Mouse (Mus musculus) embryonic facial prominence, embryonic 14.5 days (tissue): ENCODE data around the gene Plpp1. TPM values are rescaled to one million over a fixed set of nuclear protein-coding genes. Genes with fewer than 3 reads are reported as not detected.
A peak's percentile ranks its signal among the peaks of the same experiment; 100 is the strongest.

Experiments
- ATAC-seq: fragments of 200-750 bp; cut with Nextera tagmentation; 2 replicates; pipeline ENCODE4 v1.8.0; 2017; ENCODE audit warnings: low read depth, moderate number of reproducible peaks, moderate TSS enrichment
- DNase-seq: peaks from one replicate; pipeline ENCODE4 v3.0.0-alpha.2; 2015; ENCODE audit warnings: low spot score
- H3K27ac ChIP-seq: fragments of 300-500 bp; sonication (generic); replicated peaks from 2 replicates; pipeline ENCODE4 v1.5.1; 2014; ENCODE audit warnings: low read depth, mild to moderate bottlenecking, low read length, moderate library complexity
- H3K27me3 ChIP-seq: fragments of 300-500 bp; sonication (generic); replicated peaks from 2 replicates; pipeline ENCODE4 v1.6.1; 2014; ENCODE audit warnings: low read length; ENCODE audit not compliant: control insufficient read depth, insufficient read depth
- H3K36me3 ChIP-seq: fragments of 300-500 bp; sonication (generic); 2 replicates; pipeline ENCODE4 v1.6.1; 2014; ENCODE audit warnings: low read length, mixed read lengths; ENCODE audit not compliant: control insufficient read depth, insufficient read depth
- H3K4me1 ChIP-seq: fragments of 300-500 bp; sonication (generic); 2 replicates; pipeline ENCODE4 v1.6.1; 2014; ENCODE audit warnings: antibody characterized with exemption, low read length; ENCODE audit not compliant: control insufficient read depth, insufficient read depth
- H3K4me2 ChIP-seq: fragments of 300-500 bp; sonication (generic); 2 replicates; pipeline ENCODE4 v1.6.1; 2014; ENCODE audit warnings: low read depth, mild to moderate bottlenecking, low read length, moderate library complexity, mixed read lengths
- H3K4me3 ChIP-seq: fragments of 300-500 bp; sonication (generic); 2 replicates; pipeline ENCODE4 v1.5.1; 2014; ENCODE audit warnings: low read depth, mild to moderate bottlenecking, low read length
- H3K9ac ChIP-seq: fragments of 300-500 bp; sonication (generic); 2 replicates; pipeline ENCODE4 v1.6.1; 2014; ENCODE audit warnings: low read depth, mild to moderate bottlenecking, low read length, moderate library complexity, mixed read lengths
- H3K9me3 ChIP-seq: fragments of 300-500 bp; sonication (generic); 2 replicates; pipeline ENCODE4 v1.6.1; 2016; ENCODE audit warnings: low read length; ENCODE audit not compliant: control insufficient read depth
- WGBS: fragments of 180-500 bp; shearing (Covaris S2); extraction: QIAGEN DNeasy Blood & Tissue Kit; methylation state at CpG from one replicate; pipeline ENCODE4 v1.1.7; 2014; 5-methylcytosine and 5-hydroxymethylcytosine counted together
- polyA plus RNA-seq: library from polyadenylated mRNA; unstranded; fragments of >200 nt; fragmentation: Nextera tagmentation; extraction: Ambion mirVana; gene quantifications from 2 replicates; pipeline ENCODE4 v1.2.1, GENCODE M21; 2014

Plpp1 gene
- polyA plus RNA-seq, 1 experiment from 2014 or later: 64.6 TPM

GRCm38 (mm10) chr13:112845931-112846330 lies 45.3 kb downstream of the Plpp1 start:
- H3K27me3 ChIP-seq: no peaks in the 10 kb centered on the region
- H3K4me1 ChIP-seq: no peaks in the 10 kb centered on the region
- no peak overlapping the region for H3K9ac ChIP-seq
- H3K36me3 ChIP-seq: peaks cover 15% of the 10 kb centered on the region; the same call in 1 of the 2 replicates
- H3K9me3 ChIP-seq: 0 out of 2 replicates have a peak, but pooled peaks cover 5% of the 10 kb centered on the region
- WGBS: 99% methylated on average over 3 of the region's 3 CpGs
- ATAC-seq (no peak), DNase-seq (no peak)
- H3K4me2 ChIP-seq: no peak overlapping the region
- no peak overlapping the region for H3K27ac ChIP-seq
- H3K4me3 ChIP-seq: no peak overlapping the region

DNA sequence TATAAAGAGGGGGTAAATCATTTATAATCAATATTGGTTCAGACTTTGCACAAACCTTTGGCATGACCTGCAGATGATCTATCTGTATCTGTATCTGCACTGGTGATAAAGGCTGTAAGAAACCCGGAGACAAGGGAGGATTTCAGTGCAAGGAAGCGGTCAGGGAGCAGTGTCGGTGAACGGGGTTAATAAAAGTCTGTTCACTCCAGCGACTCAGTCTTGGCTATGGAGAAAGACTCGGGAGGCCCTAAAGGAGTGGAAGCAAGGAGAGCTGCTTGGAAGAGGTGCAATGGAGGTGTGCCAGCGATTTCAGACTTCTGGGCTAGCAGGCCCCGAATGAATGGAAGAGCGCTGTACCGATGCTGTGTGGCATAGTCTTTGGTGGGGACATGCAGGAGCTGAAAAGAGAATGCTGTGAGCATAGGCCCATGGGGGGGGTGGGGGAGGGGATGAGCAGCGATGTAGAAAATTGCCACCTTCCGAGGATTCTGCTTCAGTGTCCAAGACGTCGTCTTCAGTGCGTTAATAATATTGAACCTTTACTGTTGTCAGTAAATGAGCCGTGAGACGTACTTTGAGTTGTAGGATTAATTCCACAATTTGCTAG lies 53.2 kb downstream of the Plpp1 start:
- WGBS: 82% methylated on average over 17 of the region's 17 CpGs
- no peak overlapping the region for H3K9ac ChIP-seq

DNA sequence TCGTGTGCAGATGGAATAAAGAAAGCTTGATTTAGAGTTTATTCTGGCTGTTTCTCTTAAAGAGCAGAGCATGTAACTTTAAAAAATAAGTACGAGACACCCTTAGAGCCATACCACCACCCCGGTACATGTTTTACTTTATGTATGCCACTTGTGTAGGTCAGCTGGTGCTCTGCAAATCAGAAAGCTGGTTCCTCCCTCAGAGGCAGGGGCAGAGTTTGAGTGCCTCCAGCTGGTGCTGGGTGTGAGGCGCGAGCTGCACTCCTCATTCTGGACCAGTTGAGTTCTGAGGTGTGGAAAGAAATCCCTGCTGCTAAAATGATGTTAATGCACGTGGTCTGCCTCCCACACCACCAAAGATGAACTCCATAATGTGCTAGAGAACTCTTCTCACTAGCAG lies 53.8 kb downstream of the Plpp1 start:
- DNase-seq: no peak

More for the DNA sequence above, 53.2 kb downstream of the Plpp1 start:
- Histone ChIP-seq H3K27me3 (no peaks in the 10 kb centered on the region), H3K36me3 (peaks cover 10% of the 10 kb centered on the region; the same call in 1 of the 2 replicates), H3K4me3 (no peak overlapping the region), H3K4me1 (no peaks in the 10 kb centered on the region), H3K4me2 (no peak overlapping the region), H3K9me3 (no peaks in the 10 kb centered on the region), H3K27ac (no peak overlapping the region)
- ATAC-seq: no peak
- no peak for DNase-seq

DNA sequence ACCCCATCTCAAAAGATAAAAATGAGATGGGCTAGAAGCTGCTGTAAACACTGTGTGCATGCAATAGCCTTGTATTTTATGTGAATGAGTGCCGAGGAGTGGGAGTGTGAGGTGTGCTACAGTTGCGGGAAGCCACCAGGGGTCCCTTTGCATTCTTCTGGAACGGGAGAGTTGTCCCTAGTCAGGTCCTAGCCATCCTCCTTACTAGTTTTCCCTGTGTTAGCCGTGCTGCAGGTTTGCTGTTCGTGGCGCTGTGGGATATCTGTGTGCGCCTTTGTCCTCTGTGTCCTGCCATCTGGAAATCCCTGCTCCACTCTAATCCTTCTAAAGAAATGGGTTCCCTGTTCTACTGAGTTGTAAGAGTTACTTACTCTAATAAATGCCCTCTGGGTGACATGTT lies 57.3 kb downstream of the Plpp1 start:
- ATAC-seq: no peak
- 80% methylated on average over 7 of the region's 7 CpGs for WGBS

More for the DNA sequence above, 53.8 kb downstream of the Plpp1 start:
- H3K4me2 ChIP-seq: no peak overlapping the region
- H3K27ac ChIP-seq: no peak overlapping the region
- no peaks in the 10 kb centered on the region for H3K9me3 ChIP-seq
- peaks cover 10% of the 10 kb centered on the region; the same call in 1 of the 2 replicates for H3K36me3 ChIP-seq
- no peak overlapping the region for H3K9ac ChIP-seq
- no peak for ATAC-seq
- no peaks in the 10 kb centered on the region for H3K27me3 ChIP-seq
- no peak overlapping the region for H3K4me3 ChIP-seq
- H3K4me1 ChIP-seq: no peaks in the 10 kb centered on the region
- 83% methylated on average over 6 of the region's 6 CpGs for WGBS

DNA sequence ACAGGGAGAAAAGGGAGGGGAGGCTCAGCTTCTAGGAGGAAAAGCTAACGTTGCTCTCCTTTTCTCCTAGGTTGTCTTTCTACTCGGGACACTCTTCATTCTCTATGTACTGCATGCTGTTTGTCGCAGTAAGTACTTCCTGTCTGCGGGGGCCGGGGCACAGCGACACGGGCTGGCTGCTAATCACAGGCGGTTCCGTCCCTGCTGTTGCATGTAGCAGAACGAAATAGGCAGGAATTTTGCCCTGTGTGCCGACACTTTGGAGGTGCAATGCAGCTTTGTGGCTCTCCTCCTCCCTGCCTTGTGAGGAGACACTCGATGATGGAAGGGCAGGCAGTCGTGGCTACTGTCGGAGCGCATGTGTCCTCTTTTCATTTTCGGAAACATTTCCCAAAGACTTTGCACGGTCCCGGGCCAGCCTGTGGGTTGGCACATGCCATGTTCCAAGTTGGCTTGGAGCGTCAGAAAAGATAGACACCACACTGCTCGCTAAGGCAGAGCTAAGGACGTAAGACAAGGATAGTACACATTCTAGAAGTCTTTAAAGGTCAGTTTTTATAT lies 59.1 kb downstream of the Plpp1 start:
- ATAC-seq: no peak
- H3K4me2 ChIP-seq: no peak overlapping the region
- H3K4me3 ChIP-seq: no peak overlapping the region
- no peaks in the 10 kb centered on the region for H3K27me3 ChIP-seq
- 90% methylated on average over 21 of the region's 21 CpGs for WGBS
- peaks cover 38% of the 10 kb centered on the region for H3K36me3 ChIP-seq
- H3K4me1 ChIP-seq: no peaks in the 10 kb centered on the region
- DNase-seq: no peak
- 0 out of 2 replicates have a peak, but pooled peaks cover 3% of the 10 kb centered on the region for H3K9me3 ChIP-seq
- no peak overlapping the region for H3K27ac ChIP-seq
- no peak overlapping the region for H3K9ac ChIP-seq

More for the DNA sequence above, 57.3 kb downstream of the Plpp1 start:
- no peak overlapping the region for H3K4me2 ChIP-seq
- H3K27ac ChIP-seq: no peak overlapping the region
- no peak overlapping the region for H3K4me3 ChIP-seq
- H3K4me1 ChIP-seq: no peaks in the 10 kb centered on the region
- H3K27me3 ChIP-seq: no peaks in the 10 kb centered on the region
- no peak overlapping the region for H3K9ac ChIP-seq
- 0 out of 2 replicates have a peak, but pooled peaks cover 3% of the 10 kb centered on the region for H3K9me3 ChIP-seq
- DNase-seq: no peak
- H3K36me3 ChIP-seq: peaks cover 22% of the 10 kb centered on the region

DNA sequence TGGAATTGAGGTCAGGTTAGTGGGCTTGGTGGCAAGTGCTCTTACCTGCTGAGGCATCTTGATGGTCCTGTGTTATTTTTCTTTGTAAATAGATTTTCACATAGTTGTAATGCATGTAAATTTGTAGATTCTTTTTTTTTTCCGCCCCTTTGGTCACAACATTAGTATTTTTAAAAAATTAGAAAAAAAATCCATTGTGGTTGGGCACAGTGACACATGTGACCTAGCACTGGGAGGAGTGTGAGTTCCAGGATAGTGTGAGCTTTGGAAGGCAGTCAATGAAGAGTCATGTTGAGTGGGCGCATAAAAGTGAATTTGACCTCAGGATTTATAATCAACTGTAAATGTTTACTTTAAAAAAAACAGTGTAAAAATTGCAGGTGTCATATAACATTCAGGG lies 59.8 kb downstream of the Plpp1 start:
- Histone ChIP-seq H3K27me3 (no peaks in the 10 kb centered on the region), H3K4me1 (no peaks in the 10 kb centered on the region), H3K9me3 (0 out of 2 replicates have a peak, but pooled peaks cover 3% of the 10 kb centered on the region), H3K4me3 (no peak overlapping the region), H3K9ac (no peak overlapping the region), H3K4me2 (no peak overlapping the region), H3K27ac (no peak overlapping the region), H3K36me3 (peaks cover 42% of the 10 kb centered on the region)
- ATAC-seq: no peak
- DNase-seq: no peak
- WGBS: 76% methylated on average over 2 of the region's 2 CpGs

- 0 out of 2 replicates have a peak, but pooled peaks cover 3% of the 10 kb centered on the region for H3K9me3 ChIP-seq
- H3K27me3 ChIP-seq: no peaks in the 10 kb centered on the region
- no peak for DNase-seq
- H3K36me3 ChIP-seq: peaks cover 47% of the 10 kb centered on the region
- H3K9ac ChIP-seq: no peak overlapping the region
- H3K27ac ChIP-seq: no peak overlapping the region
- WGBS: 91% methylated on average over 9 of the region's 9 CpGs
- no peak overlapping the region for H3K4me2 ChIP-seq
- ATAC-seq: no peak
- no peaks in the 10 kb centered on the region for H3K4me1 ChIP-seq
- no peak overlapping the region for H3K4me3 ChIP-seq
Measured at GRCm38 (mm10) chr13:112860911-112861310, 60.3 kb downstream of the Plpp1 start.

DNA sequence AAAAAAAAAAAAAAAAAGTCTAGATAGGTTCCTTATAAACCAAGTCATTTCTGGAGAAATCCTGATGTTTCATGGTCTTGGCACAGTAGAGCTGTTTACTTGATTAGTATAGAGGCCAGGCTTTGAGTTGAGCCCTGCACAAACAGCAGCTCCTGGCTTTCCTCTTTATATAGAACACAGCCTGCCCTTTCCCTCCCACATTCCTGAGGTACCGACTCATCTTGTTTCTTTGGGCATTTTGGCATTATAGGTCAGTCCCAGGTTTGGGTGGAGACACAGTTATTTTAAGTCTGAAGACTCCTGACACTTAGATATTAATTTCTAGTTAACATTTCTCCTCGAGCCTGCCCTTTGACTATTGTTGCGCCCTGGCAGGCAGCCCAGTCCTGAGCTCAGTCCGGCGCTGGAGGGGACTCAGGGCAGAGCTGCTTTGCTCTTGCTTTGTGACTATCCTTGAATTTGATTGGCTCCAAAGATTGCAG lies 61.3 kb downstream of the Plpp1 start:
- WGBS: 36% methylated on average over 5 of the region's 5 CpGs
- Histone ChIP-seq H3K27me3 (no peaks in the 10 kb centered on the region), H3K9me3 (0 out of 2 replicates have a peak, but pooled peaks cover 3% of the 10 kb centered on the region), H3K4me1 (no peaks in the 10 kb centered on the region), H3K27ac (no peak overlapping the region), H3K9ac (no peak overlapping the region), H3K36me3 (peaks cover 53% of the 10 kb centered on the region), H3K4me3 (no peak overlapping the region), H3K4me2 (no peak overlapping the region)
- DNase-seq (no peak), ATAC-seq (peak; percentile 50; the same call in 1 of the 2 replicates)
